Mouse (Mus musculus) embryonic fibroblast, embryonic 13.5 days (primary cell): ENCODE measurements around the gene Espnl.

ENCODE experiments used
- CTCF ChIP-seq: IDR thresholded peaks from 2 replicates; pipeline ENCODE4 v1.5.1; 2011; ENCODE audit warnings: mild to moderate bottlenecking, control low read depth, low read length, moderate library complexity, borderline replicate concordance; ENCODE audit not compliant: insufficient read depth
- POLR2A ChIP-seq: IDR thresholded peaks from 2 replicates; pipeline ENCODE4 v1.6.1; 2011; ENCODE audit warnings: low read depth, mild to moderate bottlenecking, control low read depth, low read length, moderate library complexity

GRCm38 (mm10) chr1:91337355-91337754 is 15.5 kb downstream of the Espnl start:
- TF ChIP-seq CTCF, result no peak
- TF ChIP-seq POLR2A, result no peak
